Mouse (Mus musculus): ENCODE data around the gene Nme9. TPM values are rescaled to one million over a fixed set of nuclear protein-coding genes. Genes with fewer than 3 reads are reported as not detected.

Nme9 gene
- not detected in 2 replicates for polyA plus RNA-seq (2016; fragmentation: Nextera tagmentation; extraction: Ambion mirVana)

GRCm38 (mm10) chr9:99451161-99451560 lies at the start of gene Nme9:
Gene Nme9, plus strand, starts transcription at chr9:99451475.
- H3K4me1 ChIP-seq, result peaks cover 8% of the 10 kb centered on the region
- H3K27me3 ChIP-seq (ENCODE audit: low read depth, poor library complexity, severe bottlenecking), result peaks cover 17% of the 10 kb centered on the region
- H3K36me3 ChIP-seq, result no peaks in the 10 kb centered on the region
- H3K27ac ChIP-seq (replicated peaks), result no peak within 1 kb of the TSS
- 8% methylated on average over 14 of the region's 14 CpGs for WGBS
- peak; percentile 27 for DNase-seq (ENCODE audit: low spot score)
- H3K4me3 ChIP-seq, result 0 out of 2 replicates have a peak within 1 kb of the TSS, but pooled peaks have one; percentile 4
- H3K9me3 ChIP-seq (replicated peaks), result no peaks in the 10 kb centered on the region

- H3K27ac ChIP-seq (replicated peaks), result no peak overlapping the region
- no peaks in the 10 kb centered on the region for H3K36me3 ChIP-seq
- no peak overlapping the region for H3K4me3 ChIP-seq
- WGBS, result 86% methylated on average over 3 of the region's 3 CpGs
- H3K9me3 ChIP-seq (replicated peaks), result no peaks in the 10 kb centered on the region
- DNase-seq (ENCODE audit: low spot score), result no peak
- H3K4me1 ChIP-seq, result peaks cover 4% of the 10 kb centered on the region; the same call in 1 of the 2 replicates
- no peaks in the 10 kb centered on the region for H3K27me3 ChIP-seq (ENCODE audit: low read depth, poor library complexity, severe bottlenecking)
Measured at GRCm38 (mm10) chr9:99409280-99409679, 42.0 kb upstream of the Nme9 start.

- H3K36me3 ChIP-seq, result no peaks in the 10 kb centered on the region
- H3K27me3 ChIP-seq (ENCODE audit: low read depth, poor library complexity, severe bottlenecking), result no peaks in the 10 kb centered on the region
- DNase-seq (ENCODE audit: low spot score), result no peak
- H3K27ac ChIP-seq (replicated peaks), result no peak overlapping the region
- 89% methylated on average over 5 of the region's 5 CpGs for WGBS
- no peaks in the 10 kb centered on the region for H3K9me3 ChIP-seq (replicated peaks)
- peaks cover 7% of the 10 kb centered on the region; the same call in 1 of the 2 replicates for H3K4me1 ChIP-seq
- H3K4me3 ChIP-seq, result no peak overlapping the region
Measured at GRCm38 (mm10) chr9:99411093-99411492, 40.2 kb upstream of the Nme9 start.

GRCm38 (mm10) chr9:99411785-99412184 lies 39.5 kb upstream of the Nme9 start:
- Histone ChIP-seq H3K9me3 (replicated peaks) (no peaks in the 10 kb centered on the region), H3K27me3 (ENCODE audit: low read depth, poor library complexity, severe bottlenecking) (no peaks in the 10 kb centered on the region), H3K4me3 (no peak overlapping the region), H3K36me3 (no peaks in the 10 kb centered on the region), H3K27ac (replicated peaks) (no peak overlapping the region), H3K4me1 (peaks cover 12% of the 10 kb centered on the region)
- no peak for DNase-seq (ENCODE audit: low spot score)
- 90% methylated on average over 4 of the region's 4 CpGs for WGBS

GRCm38 (mm10) chr9:99416809-99417208 lies 34.5 kb upstream of the Nme9 start:
- H3K36me3 ChIP-seq, result no peaks in the 10 kb centered on the region
- peaks cover 28% of the 10 kb centered on the region for H3K4me1 ChIP-seq
- no peaks in the 10 kb centered on the region for H3K27me3 ChIP-seq (ENCODE audit: low read depth, poor library complexity, severe bottlenecking)
- no peak overlapping the region for H3K4me3 ChIP-seq
- no peak for DNase-seq (ENCODE audit: low spot score)
- no peaks in the 10 kb centered on the region for H3K9me3 ChIP-seq (replicated peaks)
- WGBS, result 91% methylated on average over 3 of the region's 3 CpGs
- H3K27ac ChIP-seq (replicated peaks), result 0 out of 2 replicates have a peak overlapping the region, but pooled peaks have one; percentile 6

GRCm38 (mm10) chr9:99417288-99417846 lies 33.9 kb upstream of the Nme9 start:
- Histone ChIP-seq H3K36me3 (no peaks in the 10 kb centered on the region), H3K27me3 (ENCODE audit: low read depth, poor library complexity, severe bottlenecking) (no peaks in the 10 kb centered on the region), H3K4me3 (no peak overlapping the region), H3K27ac (replicated peaks) (0 out of 2 replicates have a peak overlapping the region, but pooled peaks have one; percentile 6), H3K4me1 (peaks cover 28% of the 10 kb centered on the region), H3K9me3 (replicated peaks) (no peaks in the 10 kb centered on the region)
- no peak for DNase-seq (ENCODE audit: low spot score)
- WGBS, result 83% methylated on average over 4 of the region's 4 CpGs

GRCm38 (mm10) chr9:99418377-99418776 lies 32.9 kb upstream of the Nme9 start:
- Histone ChIP-seq H3K36me3 (no peaks in the 10 kb centered on the region), H3K27ac (replicated peaks) (no peak overlapping the region), H3K4me3 (no peak overlapping the region), H3K9me3 (replicated peaks) (no peaks in the 10 kb centered on the region), H3K27me3 (ENCODE audit: low read depth, poor library complexity, severe bottlenecking) (no peaks in the 10 kb centered on the region), H3K4me1 (peaks cover 34% of the 10 kb centered on the region)
- DNase-seq (ENCODE audit: low spot score), result no peak
- WGBS, result 76% methylated on average over 5 of the region's 5 CpGs

- no peaks in the 10 kb centered on the region for H3K27me3 ChIP-seq (ENCODE audit: low read depth, poor library complexity, severe bottlenecking)
- 84% methylated on average over 8 of the region's 8 CpGs for WGBS
- no peak for DNase-seq (ENCODE audit: low spot score)
- peaks cover 45% of the 10 kb centered on the region for H3K4me1 ChIP-seq
- H3K36me3 ChIP-seq, result no peaks in the 10 kb centered on the region
- no peaks in the 10 kb centered on the region for H3K9me3 ChIP-seq (replicated peaks)
- H3K27ac ChIP-seq (replicated peaks), result no peak overlapping the region
- H3K4me3 ChIP-seq, result no peak overlapping the region
Measured at GRCm38 (mm10) chr9:99419951-99420701, 31.1 kb upstream of the Nme9 start.

- DNase-seq (ENCODE audit: low spot score), result no peak
- H3K4me1 ChIP-seq, result peaks cover 42% of the 10 kb centered on the region
- H3K9me3 ChIP-seq (replicated peaks), result no peaks in the 10 kb centered on the region
- H3K4me3 ChIP-seq, result no peak overlapping the region
- H3K27ac ChIP-seq (replicated peaks), result no peak overlapping the region
- H3K27me3 ChIP-seq (ENCODE audit: low read depth, poor library complexity, severe bottlenecking), result no peaks in the 10 kb centered on the region
- H3K36me3 ChIP-seq, result no peaks in the 10 kb centered on the region
- 66% methylated on average over 3 of the region's 3 CpGs for WGBS
Measured at GRCm38 (mm10) chr9:99421914-99422313, 29.4 kb upstream of the Nme9 start.

- DNase-seq (ENCODE audit: low spot score), result no peak
- H3K27ac ChIP-seq (replicated peaks), result 0 out of 2 replicates have a peak overlapping the region, but pooled peaks have one; percentile 23
- H3K4me1 ChIP-seq, result peaks cover 28% of the 10 kb centered on the region
- H3K9me3 ChIP-seq (replicated peaks), result no peaks in the 10 kb centered on the region
- H3K36me3 ChIP-seq, result no peaks in the 10 kb centered on the region
- H3K4me3 ChIP-seq, result no peak overlapping the region
- WGBS, result 59% methylated on average over 9 of the region's 9 CpGs
- H3K27me3 ChIP-seq (ENCODE audit: low read depth, poor library complexity, severe bottlenecking), result no peaks in the 10 kb centered on the region
Measured at GRCm38 (mm10) chr9:99423692-99424573, 27.3 kb upstream of the Nme9 start.

GRCm38 (mm10) chr9:99424574-99424863 lies 26.8 kb upstream of the Nme9 start:
- no peak overlapping the region for H3K27ac ChIP-seq (replicated peaks)
- no peak overlapping the region for H3K4me3 ChIP-seq
- DNase-seq (ENCODE audit: low spot score), result no peak
- H3K36me3 ChIP-seq, result no peaks in the 10 kb centered on the region
- WGBS, result 74% methylated on average over 4 of the region's 4 CpGs
- no peaks in the 10 kb centered on the region for H3K27me3 ChIP-seq (ENCODE audit: low read depth, poor library complexity, severe bottlenecking)
- H3K9me3 ChIP-seq (replicated peaks), result no peaks in the 10 kb centered on the region
- H3K4me1 ChIP-seq, result peaks cover 28% of the 10 kb centered on the region

GRCm38 (mm10) chr9:99425262-99425661 lies 26.0 kb upstream of the Nme9 start:
- no peak overlapping the region for H3K4me3 ChIP-seq
- H3K9me3 ChIP-seq (replicated peaks), result no peaks in the 10 kb centered on the region
- peaks cover 28% of the 10 kb centered on the region for H3K4me1 ChIP-seq
- DNase-seq (ENCODE audit: low spot score), result no peak
- H3K27ac ChIP-seq (replicated peaks), result 0 out of 2 replicates have a peak overlapping the region, but pooled peaks have one; percentile 1
- H3K36me3 ChIP-seq, result no peaks in the 10 kb centered on the region
- H3K27me3 ChIP-seq (ENCODE audit: low read depth, poor library complexity, severe bottlenecking), result no peaks in the 10 kb centered on the region
- WGBS, result 81% methylated on average over 9 of the region's 9 CpGs

Data from midbrain, embryonic 10.5 days (tissue).